Mouse (Mus musculus): Measurements from ENCODE around the gene Rgs3.
A peak's percentile ranks its signal among the peaks of the same experiment; 100 is the strongest.

Rgs3 gene

DNA sequence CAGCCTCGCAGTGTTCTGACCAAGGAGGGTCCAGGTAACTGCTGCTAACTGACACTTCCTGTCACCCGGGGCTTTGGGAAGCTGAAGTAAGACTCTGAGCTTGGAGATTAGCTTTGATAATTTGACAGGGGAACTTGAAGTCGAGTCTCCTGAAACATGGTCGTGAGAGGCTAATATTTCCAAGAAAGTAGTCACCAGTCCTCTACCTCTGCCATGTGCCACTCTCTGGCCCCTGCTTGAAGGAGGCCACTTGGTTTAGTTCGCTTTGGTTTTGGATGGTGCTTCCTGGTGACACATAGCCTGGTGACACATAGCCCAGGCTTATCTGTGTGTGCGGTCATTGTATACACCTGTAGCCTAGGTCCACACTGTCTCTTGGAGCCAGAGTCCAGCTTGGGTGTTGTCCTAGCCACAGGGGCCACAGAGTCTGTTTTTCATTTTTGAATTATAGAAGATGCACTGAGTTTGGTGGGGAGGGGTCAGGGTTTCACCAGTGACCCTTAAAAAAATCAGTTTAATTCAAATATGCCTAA lies at the start of gene Rgs3:
Rgs3 (plus strand) TSS at position 51 of the 533 bp plus-strand sequence.
- DNase-seq = no peak

GRCm38 (mm10) chr4:62509946-62510345 lies 49.7 kb upstream of the Rgs3 start:
- DNase-seq = peak; percentile 55 to 73

GRCm38 (mm10) chr4:62513998-62514506 lies 45.6 kb upstream of the Rgs3 start:
- DNase-seq = no peak

- DNase-seq = no peak
Measured at GRCm38 (mm10) chr4:62514995-62515394, 44.7 kb upstream of the Rgs3 start.

DNA sequence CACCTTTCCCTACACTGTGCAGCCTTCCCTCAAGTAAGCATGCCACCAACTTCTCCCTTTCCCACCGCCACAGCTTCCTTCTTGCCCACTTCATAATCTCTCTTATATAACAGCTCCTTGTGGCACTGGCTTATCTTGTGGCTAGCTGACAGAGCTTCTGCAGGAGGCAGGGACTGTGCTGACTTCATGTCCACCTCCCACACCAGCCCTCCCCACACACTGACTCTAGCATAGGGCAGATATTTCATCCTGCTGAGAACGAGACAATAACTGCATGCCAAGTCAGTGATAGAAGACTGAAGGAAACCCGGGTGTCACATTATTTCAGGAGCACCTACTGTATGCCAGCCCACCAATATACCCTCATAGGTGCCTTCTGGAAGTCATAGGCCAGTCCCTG lies 44.2 kb upstream of the Rgs3 start:
- peak in 1 of 2 experiments; percentile 45 for DNase-seq

- peak; percentile 70 to 80 for DNase-seq
Measured at GRCm38 (mm10) chr4:62516079-62516478, 43.6 kb upstream of the Rgs3 start.

DNA sequence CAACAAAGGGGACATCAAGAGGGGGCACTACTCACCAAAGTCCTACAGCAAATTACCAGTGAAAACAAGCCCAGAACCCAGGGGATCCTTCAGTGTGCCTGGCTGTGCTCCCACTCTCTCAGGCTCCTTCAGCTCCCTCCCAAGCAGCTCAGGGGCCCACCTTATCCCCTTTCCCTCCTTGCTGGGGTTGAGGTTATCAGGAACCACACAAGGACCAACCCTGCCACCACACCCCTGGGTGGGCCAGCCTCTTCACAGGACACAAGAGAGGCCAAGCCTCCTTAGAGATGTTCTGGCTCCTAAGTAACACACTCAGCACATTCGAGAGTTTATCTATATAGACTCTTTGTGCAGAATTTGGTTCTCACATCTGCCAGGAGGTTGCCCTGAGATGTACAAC lies 43.1 kb upstream of the Rgs3 start:
- no peak for DNase-seq

GRCm38 (mm10) chr4:62517046-62517445 lies 42.6 kb upstream of the Rgs3 start:
- no peak for DNase-seq

DNA sequence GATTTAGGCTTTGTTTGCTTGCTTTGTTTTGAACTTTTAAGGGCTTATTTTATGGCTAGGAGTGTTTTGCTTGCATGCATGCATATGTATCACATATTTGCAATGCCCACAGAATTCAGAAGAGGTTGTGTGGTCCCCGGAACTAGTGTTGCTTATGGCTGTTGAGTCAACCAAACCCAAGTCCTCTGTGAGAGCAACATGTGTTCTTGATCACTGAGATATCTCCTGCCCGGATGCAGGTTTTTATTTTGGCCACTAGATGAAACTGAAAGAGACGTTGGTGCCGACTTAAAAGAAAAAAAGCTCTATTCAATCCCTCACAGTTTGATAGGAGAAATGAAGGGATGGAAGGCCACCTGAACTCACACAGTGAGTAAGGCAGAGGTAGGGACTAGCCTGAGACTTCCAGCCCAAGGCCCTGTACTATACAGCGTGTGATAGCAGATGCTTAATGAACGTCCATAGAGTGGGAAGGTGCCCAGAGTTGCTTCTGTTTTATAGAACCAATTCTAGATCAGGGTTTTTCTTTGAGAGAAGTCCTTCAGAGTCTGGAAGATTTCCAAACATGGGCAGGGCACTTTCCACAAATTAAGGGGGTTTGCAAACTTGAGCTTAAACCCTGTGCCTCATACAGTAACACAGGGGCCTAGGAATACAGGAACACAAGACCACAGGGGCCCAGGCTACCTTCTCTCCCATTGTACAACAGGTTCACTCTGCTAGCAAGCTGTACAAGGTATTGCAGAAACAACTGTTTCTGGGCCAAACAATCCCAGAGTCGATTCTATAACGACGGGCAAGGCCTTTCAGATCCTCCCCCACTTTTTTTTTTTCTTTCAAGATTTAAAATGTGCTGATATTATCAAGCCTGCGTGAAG lies 41.9 kb upstream of the Rgs3 start:
- DNase-seq = no peak

GRCm38 (mm10) chr4:62518416-62519121 lies 41.1 kb upstream of the Rgs3 start:
- peak; percentile 36 to 55 for DNase-seq

GRCm38 (mm10) chr4:62519122-62519848 lies 40.4 kb upstream of the Rgs3 start:
- no peak for DNase-seq

- peak; percentile 92 to 95 for DNase-seq
Measured at GRCm38 (mm10) chr4:62519849-62520233, 39.8 kb upstream of the Rgs3 start, which contains the start of gene Alad. Gene Alad (minus strand): TSS chr4:62519918.

DNA sequence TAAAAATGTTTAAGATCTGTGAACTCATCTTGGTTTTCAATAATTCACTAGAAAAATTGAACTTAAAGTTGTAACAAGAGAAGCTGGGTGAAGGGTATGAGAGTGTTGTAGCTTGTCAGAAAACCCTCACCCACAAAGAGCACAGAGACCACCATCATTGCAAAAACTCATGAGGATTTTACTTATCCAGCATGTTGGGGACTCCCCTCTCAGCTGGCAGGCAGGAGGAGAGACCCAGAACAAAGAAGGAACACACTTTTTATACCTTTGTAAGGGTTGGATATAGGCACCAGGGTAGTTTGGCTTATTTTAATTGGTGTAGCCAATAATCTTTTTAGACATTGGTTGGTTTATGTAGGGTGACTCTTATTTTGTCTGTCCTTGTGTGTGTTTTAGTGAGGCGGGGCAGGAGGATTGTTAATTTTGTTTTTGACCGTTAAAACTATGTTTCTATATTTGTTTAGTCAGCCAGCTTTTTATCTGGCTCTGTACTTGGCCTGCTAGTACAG lies 38.7 kb upstream of the Rgs3 start:
- no peak for DNase-seq

GRCm38 (mm10) chr4:62524651-62525488 lies 34.8 kb upstream of the Rgs3 start, which contains the start of the genes Pole3 and 4933430I17Rik:
Gene Pole3 (minus strand): TSS chr4:62525068.
Gene 4933430I17Rik (plus strand): TSS chr4:62525369.
- DNase-seq = peak; percentile 97 to 98

GRCm38 (mm10) chr4:62525489-62525811 lies 34.2 kb upstream of the Rgs3 start:
- DNase-seq = no peak

DNA sequence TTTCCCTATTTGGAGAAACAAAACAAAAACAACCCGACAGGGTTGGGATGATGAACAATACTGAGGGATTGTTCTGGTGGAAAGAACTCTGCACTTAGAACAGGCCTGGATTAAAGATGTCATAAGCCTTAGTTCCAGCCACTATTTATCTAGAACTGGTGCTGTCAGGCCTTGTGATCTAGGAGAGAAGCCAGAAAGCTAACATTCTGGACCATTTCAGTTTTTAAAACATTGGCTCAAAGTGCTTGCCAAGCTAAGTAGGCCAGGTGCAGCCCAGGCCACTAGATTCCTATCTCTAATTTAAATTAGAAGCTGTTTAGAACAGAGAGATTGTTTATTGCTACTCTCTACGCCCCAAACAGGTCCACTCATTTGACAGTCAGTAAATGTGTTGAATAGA lies 33.4 kb upstream of the Rgs3 start:
- DNase-seq = no peak

- DNase-seq = no peak
Measured at GRCm38 (mm10) chr4:62527655-62528054, 32.0 kb upstream of the Rgs3 start.

DNA sequence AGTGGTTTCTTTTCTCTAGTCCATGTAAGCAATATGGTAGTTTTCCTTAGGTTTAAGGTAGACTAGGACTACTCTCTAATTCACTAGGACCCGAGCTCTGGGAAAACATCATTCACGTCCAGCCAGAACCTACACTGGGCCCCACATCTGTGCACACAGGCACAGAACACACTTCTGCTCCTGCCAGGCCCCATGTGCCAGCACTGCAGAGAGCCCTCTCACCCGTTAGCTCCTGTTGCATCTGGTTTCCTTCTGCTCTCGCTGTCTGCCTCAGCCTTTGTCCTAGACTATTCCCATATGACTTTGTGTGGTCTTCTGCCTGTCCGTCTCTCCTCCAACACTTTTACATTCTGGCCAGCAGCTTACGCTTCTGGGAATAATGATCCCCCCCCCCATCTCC lies 25.9 kb upstream of the Rgs3 start:
- DNase-seq = no peak

GRCm38 (mm10) chr4:62541802-62542201 lies 17.8 kb upstream of the Rgs3 start:
- DNase-seq = no peak

- no peak for DNase-seq
Measured at GRCm38 (mm10) chr4:62543782-62544181, 15.9 kb upstream of the Rgs3 start.

- DNase-seq = no peak
Measured at GRCm38 (mm10) chr4:62544801-62545200, 14.8 kb upstream of the Rgs3 start.

- no peak for DNase-seq
Measured at GRCm38 (mm10) chr4:62551966-62552365, 7.7 kb upstream of the Rgs3 start.
